Mouse (Mus musculus): ENCODE results near the gene Mvd. TPM values are rescaled to one million over a fixed set of nuclear protein-coding genes. Genes with fewer than 3 reads are reported as not detected.

The Mvd gene
- 64.6 and 64.9 TPM in 2 replicates for polyA plus RNA-seq (2016; fragmentation: Nextera tagmentation; extraction: Ambion mirVana)

DNA sequence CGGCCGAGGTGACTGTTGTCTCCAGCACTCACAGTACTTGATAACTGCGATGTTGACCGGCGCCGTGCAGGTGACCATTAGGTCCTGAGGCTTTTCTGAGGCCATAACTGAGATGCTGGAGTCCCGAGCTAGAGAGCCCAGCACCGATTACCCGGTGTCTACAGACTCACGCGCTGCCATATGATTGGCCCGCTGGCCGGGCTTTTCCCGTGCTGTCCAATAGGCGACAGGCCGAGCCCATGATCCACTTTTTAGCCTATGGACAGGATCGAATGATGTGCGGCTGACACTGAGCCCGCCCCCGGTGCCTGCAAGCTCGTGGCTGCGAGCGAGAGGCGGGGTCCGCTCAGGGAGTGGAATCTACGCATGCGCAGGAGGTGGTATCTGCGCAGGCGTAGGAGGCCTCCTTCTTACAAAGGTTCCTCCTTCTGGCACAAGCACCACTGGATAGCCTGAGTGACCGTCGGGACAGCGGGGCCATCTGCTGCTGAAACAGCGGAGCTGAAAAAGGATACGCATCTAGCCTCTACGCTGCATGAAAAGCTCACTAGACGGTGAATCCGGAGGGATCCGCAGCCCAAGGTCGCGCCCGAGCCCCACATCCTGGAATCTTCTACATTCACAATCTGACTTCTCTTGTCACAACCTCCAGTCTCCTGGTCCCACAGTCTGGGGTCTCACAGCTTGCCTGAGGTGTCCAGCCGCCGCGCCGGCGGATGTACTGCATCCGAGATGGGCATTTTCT, at the start of gene Mvd:
Mvd (minus strand) TSS at position 161 of the 745 bp plus-strand sequence.
- peaks cover 28% of the 10 kb centered on the region for H3K4me1 ChIP-seq
- no peaks in the 10 kb centered on the region for H3K9me3 ChIP-seq (replicated peaks)
- H3K27ac ChIP-seq, result peak within 1 kb of the TSS; percentile 94
- H3K27me3 ChIP-seq (ENCODE audit: low read depth, poor library complexity, severe bottlenecking), result no peaks in the 10 kb centered on the region
- DNase-seq (ENCODE audit: low spot score), result peak; percentile 97
- under 1% methylated on average over 47 of the region's 47 CpGs for WGBS
- peaks cover 17% of the 10 kb centered on the region for H3K36me3 ChIP-seq
- H3K4me3 ChIP-seq, result peak within 1 kb of the TSS; percentile 69

DNA sequence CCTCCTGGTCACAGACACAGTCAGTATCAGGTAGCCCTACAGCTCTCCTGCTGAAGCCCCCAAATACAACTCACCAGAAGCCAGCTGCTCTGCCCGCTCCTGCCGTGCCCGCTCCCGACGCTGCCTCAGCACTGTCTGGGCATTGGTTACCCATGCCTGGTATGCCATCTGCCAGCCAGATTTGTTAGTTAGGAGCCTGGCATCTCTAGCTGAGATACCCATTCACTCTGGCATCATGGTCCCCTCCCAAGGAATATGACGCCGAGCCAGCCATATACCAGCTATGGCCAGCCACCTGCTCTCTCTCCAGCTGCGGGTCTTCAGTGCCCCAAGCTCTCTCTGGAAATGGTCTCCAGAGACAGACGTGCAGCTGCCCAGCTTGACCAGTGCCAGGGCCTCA, 45.2 kb upstream of the Mvd start:
- Histone ChIP-seq H3K9me3 (replicated peaks) (no peaks in the 10 kb centered on the region), H3K36me3 (peaks cover 94% of the 10 kb centered on the region), H3K4me1 (no peaks in the 10 kb centered on the region), H3K27ac (no peak overlapping the region), H3K27me3 (ENCODE audit: low read depth, poor library complexity, severe bottlenecking) (no peaks in the 10 kb centered on the region), H3K4me3 (no peak overlapping the region)
- DNase-seq (ENCODE audit: low spot score), result no peak
- WGBS, result 96% methylated on average over 9 of the region's 9 CpGs

DNA sequence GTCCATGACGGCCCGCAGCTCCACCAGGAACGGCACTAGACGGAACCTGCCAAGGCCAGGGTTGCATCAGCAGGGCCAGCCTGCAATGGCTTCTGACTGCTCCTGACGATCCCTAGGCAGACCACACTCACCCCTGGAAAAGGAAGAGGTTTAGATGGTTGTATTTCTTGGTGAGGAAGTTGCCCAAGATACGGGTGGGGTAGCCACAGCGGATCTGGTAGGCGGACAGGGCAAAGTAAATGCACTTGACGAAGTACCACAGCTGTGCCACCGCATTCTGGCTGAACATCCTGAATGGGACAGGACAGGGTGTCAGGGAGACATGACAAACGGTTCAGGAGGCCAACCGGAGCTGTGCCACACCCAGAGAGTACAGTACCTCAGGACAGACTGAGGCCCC, 41.6 kb upstream of the Mvd start:
- WGBS, result 91% methylated on average over 12 of the region's 12 CpGs
- peaks cover 100% of the 10 kb centered on the region for H3K36me3 ChIP-seq
- H3K27me3 ChIP-seq (ENCODE audit: low read depth, poor library complexity, severe bottlenecking), result no peaks in the 10 kb centered on the region
- H3K27ac ChIP-seq, result no peak overlapping the region
- H3K4me3 ChIP-seq, result no peak overlapping the region
- no peaks in the 10 kb centered on the region for H3K9me3 ChIP-seq (replicated peaks)
- no peaks in the 10 kb centered on the region for H3K4me1 ChIP-seq
- no peak for DNase-seq (ENCODE audit: low spot score)

DNA sequence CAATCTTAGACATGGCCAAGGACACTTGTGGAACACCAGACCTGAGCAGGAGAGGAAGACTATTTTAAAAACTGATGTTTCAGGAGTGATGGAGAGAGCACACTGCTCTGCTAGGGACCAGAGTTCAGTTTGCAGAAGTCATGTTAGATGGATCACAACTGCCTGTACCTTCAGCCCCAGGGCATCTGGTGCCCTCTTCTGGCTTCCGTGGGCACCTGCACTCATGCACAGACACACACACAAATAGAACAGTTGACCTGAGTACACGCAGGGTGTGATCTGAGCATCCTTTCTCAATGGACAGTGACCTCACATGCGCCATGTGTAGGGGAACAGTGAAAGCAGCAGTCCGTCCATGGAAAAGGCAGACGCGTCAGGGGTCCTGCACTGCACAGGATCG, 40.7 kb upstream of the Mvd start:
- no peaks in the 10 kb centered on the region for H3K9me3 ChIP-seq (replicated peaks)
- H3K4me1 ChIP-seq, result no peaks in the 10 kb centered on the region
- no peak for DNase-seq (ENCODE audit: low spot score)
- H3K27ac ChIP-seq, result no peak overlapping the region
- peaks cover 100% of the 10 kb centered on the region for H3K36me3 ChIP-seq
- no peak overlapping the region for H3K4me3 ChIP-seq
- H3K27me3 ChIP-seq (ENCODE audit: low read depth, poor library complexity, severe bottlenecking), result no peaks in the 10 kb centered on the region
- WGBS, result 99% methylated on average over 7 of the region's 7 CpGs

DNA sequence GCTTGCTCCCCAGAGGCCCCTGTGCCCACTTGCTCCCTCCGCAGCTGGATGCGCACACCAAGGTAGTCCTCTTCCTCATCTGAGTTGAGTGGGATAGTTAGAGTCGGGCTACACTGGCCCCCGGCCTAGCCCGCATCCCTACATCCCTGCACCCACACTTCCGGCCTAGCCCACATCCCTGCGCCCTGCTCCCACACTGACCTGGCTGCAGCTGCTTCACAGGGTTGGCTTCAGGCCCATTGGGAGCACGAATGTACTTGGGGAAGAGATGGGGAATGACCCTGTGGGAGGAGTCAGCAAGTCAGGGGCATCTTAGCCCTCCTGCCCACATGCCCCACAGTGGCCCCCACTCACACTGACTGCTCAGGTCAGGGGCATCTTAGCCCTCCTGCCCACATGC, 39.2 kb upstream of the Mvd start:
- peaks cover 1% of the 10 kb centered on the region; the same call in 1 of the 2 replicates for H3K4me1 ChIP-seq
- 98% methylated on average over 8 of the region's 8 CpGs for WGBS
- no peaks in the 10 kb centered on the region for H3K27me3 ChIP-seq (ENCODE audit: low read depth, poor library complexity, severe bottlenecking)
- no peak overlapping the region for H3K27ac ChIP-seq
- H3K9me3 ChIP-seq (replicated peaks), result no peaks in the 10 kb centered on the region
- H3K4me3 ChIP-seq, result no peak overlapping the region
- H3K36me3 ChIP-seq, result peaks cover 100% of the 10 kb centered on the region
- no peak for DNase-seq (ENCODE audit: low spot score)

- H3K36me3 ChIP-seq, result peaks cover 64% of the 10 kb centered on the region
- under 1% methylated on average over 85 of the region's 103 CpGs for WGBS
- no peaks in the 10 kb centered on the region for H3K9me3 ChIP-seq (replicated peaks)
- peaks cover 29% of the 10 kb centered on the region for H3K4me1 ChIP-seq
- peak; percentile 98 for DNase-seq (ENCODE audit: low spot score)
- no peaks in the 10 kb centered on the region for H3K27me3 ChIP-seq (ENCODE audit: low read depth, poor library complexity, severe bottlenecking)
- peak within 1 kb of the TSS; percentile 81 for H3K4me3 ChIP-seq
- peak within 1 kb of the TSS; percentile 88 for H3K27ac ChIP-seq
These were observed 32.5 kb upstream of the Mvd start, which contains the start of the genes Rnf166 and Ctu2 for GRCm38 (mm10) chr8:122475580-122476320. TSS of gene Rnf166 (minus strand) at chr8:122476064. TSS of gene Ctu2 (plus strand) at chr8:122476143.

- Histone ChIP-seq H3K4me3 (peak overlapping the region; percentile 81), H3K27me3 (ENCODE audit: low read depth, poor library complexity, severe bottlenecking) (no peaks in the 10 kb centered on the region), H3K27ac (peak overlapping the region; percentile 88), H3K36me3 (peaks cover 62% of the 10 kb centered on the region), H3K9me3 (replicated peaks) (no peaks in the 10 kb centered on the region), H3K4me1 (peaks cover 29% of the 10 kb centered on the region)
- DNase-seq (ENCODE audit: low spot score), result peak; percentile 47
- WGBS, result 16% methylated on average over 16 of the region's 16 CpGs
These were observed 31.8 kb upstream of the Mvd start for GRCm38 (mm10) chr8:122474951-122475560.

DNA sequence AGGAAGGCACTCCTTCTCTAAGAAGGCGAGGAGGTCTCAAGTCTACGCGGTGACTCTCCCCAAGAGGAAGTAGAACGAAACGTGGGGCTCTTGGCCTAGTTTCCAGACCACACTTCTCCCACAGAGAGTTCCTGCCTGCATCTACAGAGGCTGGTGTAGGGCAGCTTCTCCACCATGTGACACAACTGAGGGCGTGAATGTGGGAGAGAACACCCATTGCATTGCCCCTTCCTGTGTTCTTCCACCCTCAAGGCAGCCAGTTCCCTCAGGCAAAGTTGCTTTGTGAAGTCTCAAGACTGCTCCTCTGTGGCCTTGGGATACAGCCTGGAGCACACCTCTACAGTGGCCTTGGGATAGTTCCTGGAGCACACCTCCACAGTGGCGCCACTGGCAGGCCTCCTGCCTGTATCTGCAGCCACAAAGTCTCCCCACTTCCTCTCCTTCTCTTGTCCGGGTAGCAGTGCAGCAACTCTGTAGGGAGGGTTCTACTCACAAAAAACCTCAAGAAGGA, 30.7 kb upstream of the Mvd start:
- Histone ChIP-seq H3K4me3 (0 out of 2 replicates have a peak overlapping the region, but pooled peaks have one; percentile 0), H3K27ac (no peak overlapping the region)
- WGBS, result 87% methylated on average over 8 of the region's 8 CpGs

DNA sequence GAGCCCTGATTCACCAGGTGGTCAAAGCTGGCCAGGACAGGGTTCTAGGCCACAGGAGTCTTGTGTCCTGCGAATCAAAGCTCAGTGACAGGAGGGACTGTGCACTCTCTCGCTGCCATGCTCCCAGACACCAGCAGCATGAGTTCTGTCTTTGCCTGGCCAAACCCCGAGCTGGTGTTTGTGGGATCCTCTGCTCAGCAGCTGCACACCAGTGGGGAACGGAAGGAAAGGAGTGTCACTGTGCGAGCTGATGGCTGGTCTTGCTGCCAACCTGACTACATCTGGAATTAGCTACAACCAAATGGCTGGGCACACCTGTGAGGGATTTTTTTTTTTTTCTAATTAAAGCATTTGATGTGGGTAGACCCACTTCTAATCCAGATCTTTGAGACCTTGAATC, 27.5 kb upstream of the Mvd start:
- no peaks in the 10 kb centered on the region for H3K27me3 ChIP-seq (ENCODE audit: low read depth, poor library complexity, severe bottlenecking)
- no peak for DNase-seq (ENCODE audit: low spot score)
- no peak overlapping the region for H3K4me3 ChIP-seq
- H3K9me3 ChIP-seq (replicated peaks), result no peaks in the 10 kb centered on the region
- peaks cover 73% of the 10 kb centered on the region for H3K36me3 ChIP-seq
- 86% methylated on average over 5 of the region's 5 CpGs for WGBS
- no peak overlapping the region for H3K27ac ChIP-seq
- peaks cover 13% of the 10 kb centered on the region for H3K4me1 ChIP-seq

More for the DNA sequence above, 30.7 kb upstream of the Mvd start:
- peaks cover 29% of the 10 kb centered on the region for H3K4me1 ChIP-seq
- H3K36me3 ChIP-seq, result peaks cover 62% of the 10 kb centered on the region
- DNase-seq (ENCODE audit: low spot score), result no peak
- H3K9me3 ChIP-seq (replicated peaks), result no peaks in the 10 kb centered on the region
- no peaks in the 10 kb centered on the region for H3K27me3 ChIP-seq (ENCODE audit: low read depth, poor library complexity, severe bottlenecking)

- Histone ChIP-seq H3K4me1 (peaks cover 12% of the 10 kb centered on the region), H3K9me3 (replicated peaks) (no peaks in the 10 kb centered on the region), H3K27me3 (ENCODE audit: low read depth, poor library complexity, severe bottlenecking) (no peaks in the 10 kb centered on the region), H3K4me3 (no peak overlapping the region), H3K36me3 (peaks cover 75% of the 10 kb centered on the region), H3K27ac (no peak overlapping the region)
- WGBS, result 81% methylated on average over 10 of the region's 10 CpGs
- DNase-seq (ENCODE audit: low spot score), result no peak
These were observed 26.7 kb upstream of the Mvd start for GRCm38 (mm10) chr8:122469965-122470364.

- H3K9me3 ChIP-seq (replicated peaks), result no peaks in the 10 kb centered on the region
- H3K4me1 ChIP-seq, result peaks cover 12% of the 10 kb centered on the region
- H3K36me3 ChIP-seq, result peaks cover 75% of the 10 kb centered on the region
- H3K4me3 ChIP-seq, result no peak overlapping the region
- no peaks in the 10 kb centered on the region for H3K27me3 ChIP-seq (ENCODE audit: low read depth, poor library complexity, severe bottlenecking)
- no peak for DNase-seq (ENCODE audit: low spot score)
- WGBS, result 79% methylated on average over 6 of the region's 6 CpGs
- H3K27ac ChIP-seq, result no peak overlapping the region
These were observed 26.2 kb upstream of the Mvd start for GRCm38 (mm10) chr8:122469407-122469806.

- Histone ChIP-seq H3K27me3 (ENCODE audit: low read depth, poor library complexity, severe bottlenecking) (peaks cover 7% of the 10 kb centered on the region), H3K4me1 (peaks cover 22% of the 10 kb centered on the region), H3K4me3 (no peak overlapping the region), H3K9me3 (replicated peaks) (no peaks in the 10 kb centered on the region), H3K27ac (no peak overlapping the region), H3K36me3 (peaks cover 61% of the 10 kb centered on the region)
- WGBS, result 87% methylated on average over 13 of the region's 13 CpGs
- no peak for DNase-seq (ENCODE audit: low spot score)
These were observed 24.6 kb upstream of the Mvd start for GRCm38 (mm10) chr8:122467816-122468215.
